Mouse (Mus musculus) midbrain, embryonic 16.5 days (tissue): ENCODE measurements around the gene Dcakd. TPM values are rescaled to one million over a fixed set of nuclear protein-coding genes. Genes with fewer than 3 reads are reported as not detected.
A peak's percentile ranks its signal among the peaks of the same experiment; 100 is the strongest.
"Not testable (repeated sequence)": the region's sequence is repeated elsewhere in the genome, so short reads cannot be mapped to it uniquely, and the experiment has no call there.

Experiments
- ATAC-seq: fragments of 200-750 bp; cut with Nextera tagmentation; 2 replicates; pipeline ENCODE4 v1.8.0; 2017; ENCODE audit warnings: moderate TSS enrichment
- H3K27ac ChIP-seq: fragments of 300-500 bp; sonication (generic); 2 replicates; pipeline ENCODE4 v1.5.1; 2014; ENCODE audit warnings: mild to moderate bottlenecking, low read length, mixed read lengths
- H3K27me3 ChIP-seq: fragments of 300-500 bp; sonication (generic); 2 replicates; pipeline ENCODE4 v1.6.1; 2014; ENCODE audit warnings: low read depth, low read length, mixed read lengths; ENCODE audit not compliant: control insufficient read depth, insufficient read depth
- H3K36me3 ChIP-seq: fragments of 300-500 bp; sonication (generic); 2 replicates; pipeline ENCODE4 v1.6.1; 2014; ENCODE audit warnings: mild to moderate bottlenecking, low read length, moderate library complexity, mixed read lengths; ENCODE audit not compliant: control insufficient read depth, insufficient read depth
- H3K4me1 ChIP-seq: fragments of 300-500 bp; sonication (generic); 2 replicates; pipeline ENCODE4 v1.6.1; 2014; ENCODE audit warnings: mild to moderate bottlenecking, low read length, mixed read lengths; ENCODE audit not compliant: control insufficient read depth, insufficient read depth
- H3K4me2 ChIP-seq: fragments of 300-500 bp; sonication (generic); 2 replicates; pipeline ENCODE4 v1.6.1; 2014; ENCODE audit warnings: mild to moderate bottlenecking, low read length, mixed read lengths
- H3K4me3 ChIP-seq: fragments of 300-500 bp; sonication (generic); 2 replicates; pipeline ENCODE4 v1.5.1; 2014; ENCODE audit warnings: low read depth, mild to moderate bottlenecking, low read length, moderate library complexity, mixed read lengths
- H3K9ac ChIP-seq: fragments of 300-500 bp; sonication (generic); 2 replicates; pipeline ENCODE4 v1.6.1; 2014; ENCODE audit warnings: low read depth, low read length, mixed read lengths
- H3K9me3 ChIP-seq: fragments of 300-500 bp; sonication (generic); replicated peaks from 2 replicates; pipeline ENCODE4 v1.6.1; 2014; ENCODE audit warnings: mild to moderate bottlenecking, low read length, mixed read lengths; ENCODE audit not compliant: control insufficient read depth, poor library complexity, severe bottlenecking
- WGBS: fragments of 180-500 bp; shearing (Covaris S2); extraction: QIAGEN DNeasy Blood & Tissue Kit; methylation state at CpG from one replicate; pipeline ENCODE4 v1.1.7; 2014; 5-methylcytosine and 5-hydroxymethylcytosine counted together
- polyA plus RNA-seq: library from polyadenylated mRNA; unstranded; fragments of >200 nt; fragmentation: Nextera tagmentation; extraction: Ambion mirVana; gene quantifications from 2 replicates; pipeline ENCODE4 v1.2.1, GENCODE M21; 2015

Gene Dcakd
- polyA plus RNA-seq, 1 experiment from 2014 or later: 174 TPM

GRCm38 (mm10) chr11:102985160-102985559 lies 43.0 kb downstream of the Dcakd start:
- no peak for ATAC-seq
- no peaks in the 10 kb centered on the region for H3K36me3 ChIP-seq
- H3K9ac ChIP-seq: no peak overlapping the region
- H3K27me3 ChIP-seq: peaks cover 9% of the 10 kb centered on the region; the same call in 1 of the 2 replicates
- no peak overlapping the region for H3K4me3 ChIP-seq
- H3K4me2 ChIP-seq: no peak overlapping the region
- H3K9me3 ChIP-seq: no peaks in the 10 kb centered on the region
- no peak overlapping the region for H3K27ac ChIP-seq
- H3K4me1 ChIP-seq: peaks cover 8% of the 10 kb centered on the region
- 52% methylated on average over 5 of the region's 6 CpGs for WGBS

- Histone ChIP-seq H3K9me3 (no peaks in the 10 kb centered on the region), H3K27ac (no peak overlapping the region), H3K4me2 (no peak overlapping the region), H3K4me1 (peaks cover 2% of the 10 kb centered on the region), H3K36me3 (no peaks in the 10 kb centered on the region), H3K4me3 (no peak overlapping the region), H3K9ac (no peak overlapping the region), H3K27me3 (peaks cover 9% of the 10 kb centered on the region; the same call in 1 of the 2 replicates)
- WGBS: 42% methylated on average over 4 of the region's 4 CpGs
- ATAC-seq: no peak
These were observed 43.5 kb downstream of the Dcakd start for GRCm38 (mm10) chr11:102984615-102985014.

GRCm38 (mm10) chr11:102984086-102984485 lies 44.0 kb downstream of the Dcakd start:
- Histone ChIP-seq H3K27ac (no peak overlapping the region), H3K9me3 (no peaks in the 10 kb centered on the region), H3K4me1 (0 out of 2 replicates have a peak, but pooled peaks cover 2% of the 10 kb centered on the region), H3K4me3 (no peak overlapping the region), H3K4me2 (no peak overlapping the region), H3K27me3 (peaks cover 6% of the 10 kb centered on the region; the same call in 1 of the 2 replicates), H3K9ac (no peak overlapping the region), H3K36me3 (no peaks in the 10 kb centered on the region)
- no peak for ATAC-seq
- 86% methylated on average over 9 of the region's 9 CpGs for WGBS

GRCm38 (mm10) chr11:102981151-102981890 lies 46.8 kb downstream of the Dcakd start:
- ATAC-seq: no peak
- H3K36me3 ChIP-seq: no peaks in the 10 kb centered on the region
- 0 out of 2 replicates have a peak, but pooled peaks cover 2% of the 10 kb centered on the region for H3K4me1 ChIP-seq
- H3K9ac ChIP-seq: no peak overlapping the region
- H3K4me2 ChIP-seq: no peak overlapping the region
- no peak overlapping the region for H3K27ac ChIP-seq
- H3K4me3 ChIP-seq: no peak overlapping the region
- WGBS: 68% methylated on average over 10 of the region's 10 CpGs
- H3K27me3 ChIP-seq: no peaks in the 10 kb centered on the region
- no peaks in the 10 kb centered on the region for H3K9me3 ChIP-seq

GRCm38 (mm10) chr11:102978052-102978666 lies 50.0 kb downstream of the Dcakd start:
- Histone ChIP-seq H3K36me3 (no peaks in the 10 kb centered on the region), H3K9me3 (no peaks in the 10 kb centered on the region), H3K27me3 (no peaks in the 10 kb centered on the region), H3K9ac (no peak overlapping the region), H3K4me1 (no peaks in the 10 kb centered on the region), H3K27ac (no peak overlapping the region), H3K4me3 (no peak overlapping the region), H3K4me2 (no peak overlapping the region)
- 39% methylated on average over 6 of the region's 6 CpGs for WGBS
- no peak for ATAC-seq

- H3K4me1 ChIP-seq, H3K27me3 ChIP-seq, H3K4me3 ChIP-seq, ATAC-seq, H3K36me3 ChIP-seq, H3K27ac ChIP-seq, H3K4me2 ChIP-seq, H3K9me3 ChIP-seq, H3K9ac ChIP-seq: not testable (repeated sequence)
- 90% methylated on average over 9 of the region's 9 CpGs for WGBS
These were observed 52.2 kb downstream of the Dcakd start for GRCm38 (mm10) chr11:102975966-102976365.

- Histone ChIP-seq H3K4me1 (no peaks in the 10 kb centered on the region), H3K27me3 (no peaks in the 10 kb centered on the region; the same call in 1 of the 2 replicates), H3K36me3 (no peaks in the 10 kb centered on the region), H3K4me2 (no peak overlapping the region), H3K9ac (no peak overlapping the region), H3K4me3 (no peak overlapping the region), H3K27ac (no peak overlapping the region), H3K9me3 (no peaks in the 10 kb centered on the region)
- 59% methylated on average over 1 of the region's 1 CpGs for WGBS
- no peak for ATAC-seq
These were observed 55.8 kb downstream of the Dcakd start for GRCm38 (mm10) chr11:102972326-102972725.

- 40% methylated on average over 5 of the region's 5 CpGs for WGBS
- ATAC-seq: no peak
These were observed 56.5 kb downstream of the Dcakd start for GRCm38 (mm10) chr11:102971604-102972003.

GRCm38 (mm10) chr11:102964547-102965091 lies 63.5 kb downstream of the Dcakd start:
- Histone ChIP-seq H3K9ac (no peak overlapping the region), H3K27ac (peak overlapping the region; percentile 81; the same call in 1 of the 2 replicates), H3K9me3 (no peaks in the 10 kb centered on the region), H3K27me3 (no peaks in the 10 kb centered on the region), H3K4me3 (no peak overlapping the region), H3K4me1 (peaks cover 19% of the 10 kb centered on the region), H3K36me3 (no peaks in the 10 kb centered on the region), H3K4me2 (no peak overlapping the region)
- peak; percentile 25; the same call in 1 of the 2 replicates for ATAC-seq
- 67% methylated on average over 14 of the region's 16 CpGs for WGBS

More at GRCm38 (mm10) chr11:102971604-102972003, 56.5 kb downstream of the Dcakd start:
- H3K9ac ChIP-seq: no peak overlapping the region
- no peaks in the 10 kb centered on the region for H3K36me3 ChIP-seq
- no peaks in the 10 kb centered on the region for H3K9me3 ChIP-seq
- H3K4me2 ChIP-seq: no peak overlapping the region
- no peak overlapping the region for H3K27ac ChIP-seq
- no peak overlapping the region for H3K4me3 ChIP-seq
- no peaks in the 10 kb centered on the region; the same call in 1 of the 2 replicates for H3K27me3 ChIP-seq
- H3K4me1 ChIP-seq: no peaks in the 10 kb centered on the region
